In genomic region chr10:110573530-110573929, GRCm38 (mm10) we compare ENCODE assay signal across 23 mouse cellular contexts.
DNase-seq lines count a peak whose midpoint lies in the region; ATAC-seq lines count a peak whose summit lies in the region.
"Had no signal": no experiment of that assay in that cellular context is flagged by ENCODE, and none has a peak within 500 bp of the region (broad histone marks: within the 10 kb centered on the region; RNA-seq: fewer than 3 reads in every experiment).

No protein-coding gene starts in this region.

- 0 out of 2 replicates have a peak, but pooled peaks have one; percentile 55 for ATAC-seq in heart, embryonic 16.5 days (replicated peaks; ENCODE audit: extremely low read depth, insufficient read depth, low FRiP score)
- ATAC-seq: inflammation-experienced regulatory T-cells, adult 6 months; midbrain, embryonic 13.5 days had no signal

- no peak overlapping the region for H3K9ac ChIP-seq in heart, embryonic 16.5 days (ENCODE audit: low read length)
- H3K9ac ChIP-seq: hindbrain, embryonic 12.5 days; limb, embryonic 12.5 days; liver, embryonic 13.5 days; midbrain, embryonic 13.5 days had no signal

- H3K9me3 ChIP-seq in heart, embryonic 16.5 days (replicated peaks; ENCODE audit: control insufficient read depth, low read length) = no peaks in the 10 kb centered on the region
- H3K9me3 ChIP-seq: hindbrain, embryonic 12.5 days; limb, embryonic 12.5 days; liver, embryonic 13.5 days; megakaryocyte, embryonic 14.5 days; midbrain, embryonic 13.5 days had no signal

- no peaks in the 10 kb centered on the region for H3K27me3 ChIP-seq in heart, embryonic 16.5 days (ENCODE audit: control insufficient read depth, insufficient read depth, low read length)
- H3K27me3 ChIP-seq: hindbrain, embryonic 12.5 days; limb, embryonic 12.5 days; liver, embryonic 13.5 days; megakaryocyte, embryonic 14.5 days; midbrain, embryonic 13.5 days had no signal

- H3K27ac ChIP-seq in heart, embryonic 16.5 days (ENCODE audit: low read length) = no peak overlapping the region
- H3K27ac ChIP-seq: gastrocnemius, adult 2 months; hindbrain, embryonic 12.5 days; limb, embryonic 12.5 days; liver, embryonic 13.5 days; midbrain, embryonic 13.5 days had no signal

- peak; percentile 9 for DNase-seq in adrenal gland, postnatal 14 days
- DNase-seq in adrenal gland, postnatal 25 days = no peak
- no peak for DNase-seq in heart, adult 11 months
- DNase-seq in 3134 (ENCODE audit: extremely low read depth, insufficient read length, low spot score) (peak; percentile 11), NIH3T3 (ENCODE audit: low read depth) (peak; percentile 39)
- DNase-seq in frontal cortex, postnatal 10 days (ENCODE audit: low spot score in 2 of 2) = no peak
- DNase-seq: cerebellum, adult 11-12 months; gastrocnemius, adult 2 months; heart, postnatal 14 days; kidney, adult 18-20 months; kidney, postnatal 4 days; liver, embryonic 13.5 days; lung, adult 2 months; lung, postnatal 36 days; retina, postnatal 1 day; right cerebral cortex, postnatal 25 days; spleen, adult 18-20 months had no signal

- no peaks in the 10 kb centered on the region for H3K36me3 ChIP-seq in heart, embryonic 16.5 days (ENCODE audit: control insufficient read depth, insufficient read depth)
- H3K36me3 ChIP-seq: hindbrain, embryonic 12.5 days; limb, embryonic 12.5 days; liver, embryonic 13.5 days; midbrain, embryonic 13.5 days had no signal

- 0 out of 2 replicates have a peak, but pooled peaks cover 2% of the 10 kb centered on the region for H3K4me1 ChIP-seq in heart, embryonic 16.5 days (ENCODE audit: control insufficient read depth, insufficient read depth, low read length)
- H3K4me1 ChIP-seq: hindbrain, embryonic 12.5 days; limb, embryonic 12.5 days; liver, embryonic 13.5 days; megakaryocyte, embryonic 14.5 days; midbrain, embryonic 13.5 days had no signal

- H3K4me3 ChIP-seq in heart, embryonic 16.5 days (ENCODE audit: low read length) = no peak overlapping the region
- H3K4me3 ChIP-seq: gastrocnemius, adult 2 months; hindbrain, embryonic 12.5 days; limb, embryonic 12.5 days; liver, embryonic 13.5 days; megakaryocyte, embryonic 14.5 days; midbrain, embryonic 13.5 days had no signal

- 31% methylated on average over 7 of the region's 7 CpGs for WGBS in heart, embryonic 16.5 days

- no peak overlapping the region for H3K4me2 ChIP-seq in heart, embryonic 16.5 days (ENCODE audit: low read depth, low read length)
- H3K4me2 ChIP-seq: hindbrain, embryonic 12.5 days; limb, embryonic 12.5 days; liver, embryonic 13.5 days; midbrain, embryonic 13.5 days had no signal

Comparison
In these comparisons a context has a peak if more than half of its experiments do, and no peak if none do; other contexts are left out.
1. DNase-seq: peak in adrenal gland, postnatal 14 days (single experiment), 3134 (single experiment) and NIH3T3 (single experiment); none in adrenal gland, postnatal 25 days (single experiment), heart, adult 11 months (single experiment) and frontal cortex, postnatal 10 days (0 of 2).